Mouse (Mus musculus) layer of hippocampus, adult 9-10 months (tissue): ENCODE data around the gene Afap1.

Source experiments
- DNase-seq: peaks from one replicate; pipeline ENCODE4 v3.0.0; 2022; ENCODE audit warnings: low spot score

Gene Afap1

GRCm38 (mm10) chr5:35898114-35898513 lies 5.0 kb downstream of the Afap1 start:
- no peak for DNase-seq

- no peak for DNase-seq
Observed at GRCm38 (mm10) chr5:35898994-35899393, 5.9 kb downstream of the Afap1 start.

GRCm38 (mm10) chr5:35900401-35901225 lies 7.5 kb downstream of the Afap1 start:
- no peak for DNase-seq

GRCm38 (mm10) chr5:35901226-35901809 lies 8.2 kb downstream of the Afap1 start:
- no peak for DNase-seq

GRCm38 (mm10) chr5:35903456-35903855 lies 10.3 kb downstream of the Afap1 start:
- DNase-seq, result no peak

GRCm38 (mm10) chr5:35905283-35905682 lies 12.2 kb downstream of the Afap1 start:
- DNase-seq, result no peak

GRCm38 (mm10) chr5:35907090-35907489 lies 14.0 kb downstream of the Afap1 start:
- DNase-seq, result no peak

- no peak for DNase-seq
Observed at GRCm38 (mm10) chr5:35907633-35908426, 14.7 kb downstream of the Afap1 start.

GRCm38 (mm10) chr5:35908626-35909443 lies 15.7 kb downstream of the Afap1 start:
- DNase-seq, result no peak

- DNase-seq, result no peak
Observed at GRCm38 (mm10) chr5:35915629-35916300, 22.6 kb downstream of the Afap1 start.

- DNase-seq, result no peak
Observed at GRCm38 (mm10) chr5:35916666-35917065, 23.5 kb downstream of the Afap1 start.

- DNase-seq, result peak; percentile 46
Observed at GRCm38 (mm10) chr5:35918387-35918786, 25.3 kb downstream of the Afap1 start.

- DNase-seq, result no peak
Observed at GRCm38 (mm10) chr5:35920076-35920475, 27.0 kb downstream of the Afap1 start.

GRCm38 (mm10) chr5:35920557-35920956 lies 27.4 kb downstream of the Afap1 start:
- no peak for DNase-seq

- no peak for DNase-seq
Observed at GRCm38 (mm10) chr5:35921141-35921540, 28.0 kb downstream of the Afap1 start.

GRCm38 (mm10) chr5:35921595-35922254 lies 28.6 kb downstream of the Afap1 start:
- DNase-seq, result no peak

- no peak for DNase-seq
Observed at GRCm38 (mm10) chr5:35923448-35923847, 30.3 kb downstream of the Afap1 start.

- DNase-seq, result no peak
Observed at GRCm38 (mm10) chr5:35925171-35925634, 32.1 kb downstream of the Afap1 start.

GRCm38 (mm10) chr5:35926511-35926910 lies 33.4 kb downstream of the Afap1 start:
- no peak for DNase-seq

- no peak for DNase-seq
Observed at GRCm38 (mm10) chr5:35931296-35931695, 38.2 kb downstream of the Afap1 start.

- no peak for DNase-seq
Observed at GRCm38 (mm10) chr5:35933059-35933458, 39.9 kb downstream of the Afap1 start.
